Comparison of ENCODE assay signal across 10 mouse cellular contexts in the genomic region with DNA sequence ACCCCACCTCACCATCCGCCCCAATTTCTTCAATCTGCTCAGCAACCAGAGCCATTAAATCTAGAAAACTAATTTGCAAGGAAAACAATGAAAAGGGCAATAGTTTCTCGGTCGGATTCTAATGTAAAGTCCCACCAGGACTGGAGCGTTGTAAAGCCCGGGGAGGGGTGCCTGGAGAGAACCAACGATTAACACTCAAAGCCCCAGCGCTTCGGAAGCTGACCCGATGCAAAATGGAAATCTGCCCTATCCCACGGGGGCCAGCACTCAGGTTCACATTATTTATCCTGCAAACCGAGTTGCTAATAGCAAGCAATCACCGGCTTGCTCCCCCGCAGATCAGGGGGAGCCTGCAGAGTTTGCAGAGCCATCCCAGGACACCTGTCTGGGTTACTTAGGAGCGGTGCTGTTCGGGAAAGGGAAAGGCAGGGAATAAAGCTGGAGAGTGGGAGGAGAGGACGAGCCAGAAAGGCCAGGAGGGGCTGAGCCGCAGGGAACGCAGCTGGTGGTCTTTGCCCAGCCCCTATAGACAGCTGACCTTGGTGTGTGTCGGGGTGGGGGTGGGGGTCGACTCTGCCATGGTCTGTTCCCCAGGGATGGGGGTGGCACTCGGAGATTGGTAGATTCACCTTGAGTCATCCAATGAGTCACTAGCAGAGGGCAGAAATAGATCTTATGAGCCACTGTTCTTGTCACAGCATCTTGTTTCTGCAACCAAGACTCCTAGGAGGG. TPM values are rescaled to one million over a fixed set of nuclear protein-coding genes. Genes with fewer than 3 reads are reported as not detected.
A peak's percentile ranks its signal among the peaks of the same experiment; 100 is the strongest.
DNase-seq lines count a peak whose midpoint lies in the region; ATAC-seq and TF ChIP-seq lines count a peak whose summit lies in the region.
"Had no signal": no experiment of that assay in that cellular context is flagged by ENCODE, and none has a peak within 500 bp of the region (broad histone marks: within the 10 kb centered on the region; RNA-seq: fewer than 3 reads in every experiment).

No protein-coding gene starts in this region.

- intact Hi-C loops in left cerebral cortex, postnatal 14 days (cut with DNase I) = no loop called here

- TF ChIP-seq CTCF in stomach, postnatal 0 days (IDR thresholded peaks at IDR 0.05; ENCODE audit: low read depth) = no peak

- H3K9me3 ChIP-seq in forebrain, embryonic 11.5 days (ENCODE audit: control insufficient read depth, low read length) = no peaks in the 10 kb centered on the region
- H3K9me3 ChIP-seq in stomach, postnatal 0 days (ENCODE audit: control insufficient read depth, low read length) = no peaks in the 10 kb centered on the region
- H3K9me3 ChIP-seq: G1E had no signal

- H3K27me3 ChIP-seq in forebrain, embryonic 11.5 days (ENCODE audit: control insufficient read depth, insufficient read depth, low read length) = no peaks in the 10 kb centered on the region
- no peaks in the 10 kb centered on the region for H3K27me3 ChIP-seq in stomach, postnatal 0 days (ENCODE audit: control insufficient read depth, insufficient read depth, low read length)

- no peak overlapping the region for H3K4me3 ChIP-seq in forebrain, embryonic 11.5 days (ENCODE audit: low read depth, low read length)
- H3K4me3 ChIP-seq in stomach, postnatal 0 days (ENCODE audit: low read depth, low read length) = no peak overlapping the region

- no peak overlapping the region for H3K27ac ChIP-seq in forebrain, embryonic 11.5 days (ENCODE audit: low read depth, low read length)
- H3K27ac ChIP-seq in stomach, postnatal 0 days (replicated peaks) = no peak overlapping the region

- DNase-seq in cerebellum, postnatal 25 days = peak; percentile 18 to 21
- no peak for DNase-seq in cerebellum, adult 9-10 months
- peak; percentile 81 for DNase-seq in MN1 (ENCODE audit: low spot score)
- peak; percentile 53 for DNase-seq in forebrain, embryonic 11.5 days (ENCODE audit: low spot score)
- DNase-seq in left cerebral cortex, postnatal 14 days (ENCODE audit: low spot score in 2 of 2) = peak; percentile 44 to 73
- peak; percentile 51 for DNase-seq in retina, postnatal 1 day
- DNase-seq in stomach, postnatal 0 days (ENCODE audit: low spot score) = no peak
- DNase-seq in spleen, postnatal 36 days (ENCODE audit: low spot score in 2 of 2) = no peak

- H3K9ac ChIP-seq in forebrain, embryonic 11.5 days (ENCODE audit: low read length) = peak overlapping the region; percentile 9; the same call in 1 of the 2 replicates
- no peak overlapping the region for H3K9ac ChIP-seq in stomach, postnatal 0 days (ENCODE audit: low read length)

- peak overlapping the region; percentile 38 for H3K4me2 ChIP-seq in forebrain, embryonic 11.5 days (ENCODE audit: low read depth, low read length, severe bottlenecking)
- H3K4me2 ChIP-seq in stomach, postnatal 0 days (replicated peaks; ENCODE audit: low read depth) = no peak overlapping the region

- ATAC-seq in forebrain, embryonic 11.5 days (replicated peaks; ENCODE audit: low FRiP score) = peak; percentile 30; the same call in 1 of the 2 replicates
- ATAC-seq in stomach, postnatal 0 days (ENCODE audit: low FRiP score, low TSS enrichment) = no peak

- TF ChIP-seq EP300 in stomach, postnatal 0 days (optimal IDR thresholded peaks at IDR 0.05) = no peak

- peaks cover 6% of the 10 kb centered on the region; the same call in 1 of the 2 replicates for H3K4me1 ChIP-seq in forebrain, embryonic 11.5 days (replicated peaks; ENCODE audit: control insufficient read depth, insufficient read depth, low read length)
- no peaks in the 10 kb centered on the region for H3K4me1 ChIP-seq in stomach, postnatal 0 days (replicated peaks; ENCODE audit: control insufficient read depth, insufficient read depth)

- no peaks in the 10 kb centered on the region for H3K36me3 ChIP-seq in forebrain, embryonic 11.5 days (ENCODE audit: control insufficient read depth, insufficient read depth, low read length)
- H3K36me3 ChIP-seq in stomach, postnatal 0 days (ENCODE audit: control insufficient read depth, insufficient read depth, low read length) = no peaks in the 10 kb centered on the region
- H3K36me3 ChIP-seq: G1E had no signal

- 2% methylated on average over 21 of the region's 21 CpGs for WGBS in forebrain, embryonic 11.5 days
- 8% methylated on average over 21 of the region's 21 CpGs for WGBS in stomach, postnatal 0 days

RNA-seq across cellular contexts. Expression of a gene that starts 37.5 kb away (rescaled TPM):
- polyA plus RNA-seq in forebrain, embryonic 11.5 days (2014; fragmentation: Nextera tagmentation; extraction: Ambion mirVana) = not detected in 2 replicates
- total RNA-seq in left cerebral cortex, postnatal 14 days (2021) = 1 to 10 TPM in 1 of 2 experiments, not detected in 1; 1.5 TPM
- 0.19 and 0.21 TPM in 2 replicates for polyA plus RNA-seq in stomach, postnatal 0 days (2015; fragmentation: Nextera tagmentation; extraction: Ambion mirVana)
- polyA plus RNA-seq: G1E; spleen, adult 2 months had no signal

RNA-seq across cellular contexts. Expression of a gene that starts 54.4 kb away (rescaled TPM):
- 6.4 and 8.7 TPM in 2 replicates for polyA plus RNA-seq in forebrain, embryonic 11.5 days (2014; fragmentation: Nextera tagmentation; extraction: Ambion mirVana)
- 10 to 100 TPM; 12.2 to 14.2 TPM for total RNA-seq in left cerebral cortex, postnatal 14 days (2021)
- polyA plus RNA-seq in stomach, postnatal 0 days (2015; fragmentation: Nextera tagmentation; extraction: Ambion mirVana) = 18.0 and 19.5 TPM in 2 replicates
- polyA plus RNA-seq: G1E had no signal

RNA-seq across cellular contexts. Expression of a gene that starts 55.8 kb away (rescaled TPM):
- not detected in 2 replicates for polyA plus RNA-seq in forebrain, embryonic 11.5 days (2014; fragmentation: Nextera tagmentation; extraction: Ambion mirVana)
- total RNA-seq in left cerebral cortex, postnatal 14 days (2021) = not detected
- polyA plus RNA-seq in stomach, postnatal 0 days (2015; fragmentation: Nextera tagmentation; extraction: Ambion mirVana) = not detected in 2 replicates
- total RNA-seq: G1E had no signal
- polyA plus RNA-seq: G1E; spleen, adult 2 months had no signal

Comparison
In these comparisons a context has a peak if more than half of its experiments do, and no peak if none do; other contexts are left out.
1. DNase-seq: peak in cerebellum, postnatal 25 days (2 of 2), MN1 (single experiment), forebrain, embryonic 11.5 days (single experiment), left cerebral cortex, postnatal 14 days (2 of 2) and retina, postnatal 1 day (single experiment); none in cerebellum, adult 9-10 months (single experiment), stomach, postnatal 0 days (single experiment) and spleen, postnatal 36 days (0 of 2).